Mouse (Mus musculus): ENCODE measurements around the gene Mxi1.

GRCm38 (mm10) chr19:53312336-53312871 is 2.1 kb downstream of the Mxi1 start:
- TF ChIP-seq CTCF (IDR thresholded peaks at IDR 0.05; ENCODE audit: low read depth) (no peak), EP300 (IDR thresholded peaks at IDR 0.05; ENCODE audit: low read depth) (no peak)

Data from liver, embryonic 14.5 days (tissue).